Mouse (Mus musculus) liver, embryonic 16.5 days (tissue): Measurements from ENCODE around the gene Metap1d. TPM values are rescaled to one million over a fixed set of nuclear protein-coding genes. Genes with fewer than 3 reads are reported as not detected.

ENCODE experiments used
- ATAC-seq: fragments of 200-750 bp; cut with Nextera tagmentation; 2 replicates; pipeline ENCODE4 v1.8.0; 2017; ENCODE audit warnings: low read depth, mild to moderate bottlenecking, moderate number of reproducible peaks, moderate library complexity
- H3K27ac ChIP-seq: fragments of 300-500 bp; sonication (generic); 2 replicates; pipeline ENCODE4 v1.5.1; 2014; ENCODE audit warnings: mild to moderate bottlenecking, low read length
- H3K27me3 ChIP-seq: fragments of 300-500 bp; sonication (generic); 2 replicates; pipeline ENCODE4 v1.6.1; 2014; ENCODE audit warnings: low read depth, low read length, mixed read lengths; ENCODE audit not compliant: control insufficient read depth, insufficient read depth
- H3K36me3 ChIP-seq: fragments of 300-500 bp; sonication (generic); 2 replicates; pipeline ENCODE4 v1.6.1; 2014; ENCODE audit warnings: mild to moderate bottlenecking; ENCODE audit not compliant: control insufficient read depth, insufficient read depth
- H3K4me1 ChIP-seq: fragments of 300-500 bp; sonication (generic); 2 replicates; pipeline ENCODE4 v1.6.1; 2014; ENCODE audit warnings: low read depth, low read length, mixed read lengths; ENCODE audit not compliant: control insufficient read depth
- H3K4me2 ChIP-seq: fragments of 300-500 bp; sonication (generic); 2 replicates; pipeline ENCODE4 v1.6.1; 2014; ENCODE audit warnings: low read depth, low read length, mixed read lengths
- H3K4me3 ChIP-seq: fragments of 300-500 bp; sonication (generic); 2 replicates; pipeline ENCODE4 v1.5.1; 2014; ENCODE audit warnings: low read depth, mild to moderate bottlenecking, low read length
- H3K9ac ChIP-seq: fragments of 300-500 bp; sonication (generic); 2 replicates; pipeline ENCODE4 v1.6.1; 2014; ENCODE audit warnings: low read depth, low read length
- H3K9me3 ChIP-seq: fragments of 300-500 bp; sonication (generic); replicated peaks from 2 replicates; pipeline ENCODE4 v1.6.1; 2016; ENCODE audit warnings: low read length; ENCODE audit not compliant: control insufficient read depth
- WGBS: fragments of 180-500 bp; shearing (Covaris S2); extraction: QIAGEN DNeasy Blood & Tissue Kit; methylation state at CpG from one replicate; pipeline ENCODE4 v1.1.7; 2014; ENCODE audit not compliant: insufficient replicate concordance; 5-methylcytosine and 5-hydroxymethylcytosine counted together
- polyA plus RNA-seq: library from polyadenylated mRNA; unstranded; fragments of >200 nt; fragmentation: Nextera tagmentation; extraction: Ambion mirVana; gene quantifications from 2 replicates; pipeline ENCODE4 v1.2.1, GENCODE M21; 2015

Metap1d gene
- polyA plus RNA-seq, 1 experiment from 2014 or later: 24.9 TPM

DNA sequence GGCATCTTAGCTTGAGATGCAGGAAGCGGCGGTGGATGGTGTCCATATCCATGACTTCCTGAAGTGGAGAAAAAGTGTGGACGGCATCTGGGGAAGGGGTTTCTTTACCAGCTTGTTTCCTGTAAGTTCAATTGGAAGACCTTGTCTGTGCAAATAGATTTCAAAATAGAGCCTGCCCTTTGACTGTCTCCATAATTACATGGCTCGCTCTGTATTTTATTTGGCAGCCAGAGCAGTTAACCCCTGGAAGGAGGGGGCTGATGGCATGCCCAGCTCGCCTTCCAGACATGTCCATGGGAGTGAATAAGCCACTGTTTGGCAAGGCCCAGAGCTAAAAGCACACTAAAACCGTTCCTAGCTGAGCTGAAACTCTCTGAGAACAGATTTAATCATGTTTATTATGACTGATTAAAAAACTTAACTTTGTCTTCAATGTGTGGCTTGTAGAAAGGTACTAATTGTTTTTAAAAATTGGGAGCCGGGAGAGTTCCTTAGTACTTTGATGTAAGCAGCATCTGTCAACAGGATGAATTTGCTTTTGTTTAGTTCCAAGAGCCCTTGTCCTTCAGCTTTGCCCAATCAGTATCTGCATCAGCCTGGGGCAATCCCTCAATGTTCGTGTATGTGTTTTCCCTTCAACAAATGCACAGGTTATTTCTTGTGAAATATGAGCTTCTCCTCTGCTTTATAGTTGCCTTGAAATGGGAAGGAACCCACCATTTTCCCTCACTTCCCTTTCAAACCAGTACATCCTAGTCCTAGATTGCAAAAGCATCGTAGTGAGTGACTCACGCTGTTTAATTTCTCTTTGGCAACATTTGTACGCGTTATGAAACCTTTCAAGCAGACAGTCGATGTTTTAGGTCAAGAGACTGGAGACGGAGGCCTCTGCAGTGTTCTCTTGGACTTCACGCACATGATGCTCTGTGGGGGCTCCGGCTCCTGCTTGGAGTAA, 46.5 kb downstream of the Metap1d start:
- H3K27ac ChIP-seq: peak overlapping the region; percentile 30; the same call in 1 of the 2 replicates

DNA sequence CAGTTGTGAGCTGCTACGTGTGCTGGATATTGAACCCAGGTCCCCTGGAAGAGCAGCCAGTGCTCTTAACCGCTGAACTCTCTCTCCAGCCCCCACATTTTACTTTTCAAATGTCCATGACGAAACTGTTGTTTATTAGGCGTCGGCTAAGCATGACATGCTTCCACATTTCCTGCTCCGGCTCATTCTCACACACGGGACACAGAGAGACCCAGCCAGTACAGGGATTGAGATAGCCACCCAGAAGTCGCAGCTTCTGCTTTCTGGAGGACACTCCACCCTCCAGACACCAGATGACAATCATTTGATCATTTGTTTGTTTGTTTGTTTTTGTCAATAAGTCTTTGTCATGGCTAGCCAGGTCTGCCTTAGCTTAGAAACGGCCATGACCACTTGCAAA, 51.8 kb downstream of the Metap1d start:
- H3K4me2 ChIP-seq: no peak overlapping the region
- H3K9ac ChIP-seq: no peak overlapping the region
- WGBS: 60% methylated on average over 9 of the region's 9 CpGs
- H3K27me3 ChIP-seq: no peaks in the 10 kb centered on the region
- H3K27ac ChIP-seq: no peak overlapping the region
- no peaks in the 10 kb centered on the region for H3K36me3 ChIP-seq
- ATAC-seq: no peak
- no peak overlapping the region for H3K4me3 ChIP-seq
- no peaks in the 10 kb centered on the region for H3K9me3 ChIP-seq
- H3K4me1 ChIP-seq: no peaks in the 10 kb centered on the region

More for the DNA sequence above, 46.5 kb downstream of the Metap1d start:
- Histone ChIP-seq H3K9me3 (no peaks in the 10 kb centered on the region), H3K36me3 (no peaks in the 10 kb centered on the region), H3K9ac (no peak overlapping the region), H3K4me2 (0 out of 2 replicates have a peak overlapping the region, but pooled peaks have one; percentile 19), H3K4me1 (no peaks in the 10 kb centered on the region; the same call in none of the 2 replicates), H3K4me3 (no peak overlapping the region), H3K27me3 (no peaks in the 10 kb centered on the region)
- peak; percentile 72 for ATAC-seq
- 63% methylated on average over 16 of the region's 16 CpGs for WGBS

- ATAC-seq: no peak
- Histone ChIP-seq H3K36me3 (peaks cover 2% of the 10 kb centered on the region; the same call in 1 of the 2 replicates), H3K27ac (no peak overlapping the region), H3K9ac (no peak overlapping the region), H3K9me3 (no peaks in the 10 kb centered on the region), H3K27me3 (no peaks in the 10 kb centered on the region), H3K4me3 (no peak overlapping the region), H3K4me2 (no peak overlapping the region), H3K4me1 (no peaks in the 10 kb centered on the region)
- 83% methylated on average over 7 of the region's 7 CpGs for WGBS
Observed at GRCm38 (mm10) chr2:71511209-71511608, 58.1 kb downstream of the Metap1d start.

DNA sequence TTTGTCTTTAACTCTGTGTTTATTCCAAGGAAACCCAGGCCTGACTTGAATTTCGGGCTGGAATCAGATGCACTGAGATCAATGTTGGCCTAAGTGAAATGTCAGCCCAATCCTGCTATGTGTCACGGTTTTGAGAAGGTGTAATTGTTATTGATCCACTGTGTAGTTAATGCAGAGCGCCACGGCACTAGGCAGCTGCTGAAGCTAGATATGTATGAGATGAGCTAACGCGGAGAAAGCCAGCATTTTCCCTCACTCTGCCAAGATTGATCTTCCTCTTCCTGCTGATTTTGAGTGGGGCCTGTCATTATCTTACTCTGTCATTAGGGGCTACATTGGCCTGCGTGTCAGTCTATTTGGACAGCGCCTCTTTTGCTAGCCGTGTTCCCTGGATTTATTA, 59.2 kb downstream of the Metap1d start:
- Histone ChIP-seq H3K9me3 (no peaks in the 10 kb centered on the region), H3K9ac (no peak overlapping the region), H3K36me3 (peaks cover 2% of the 10 kb centered on the region; the same call in 1 of the 2 replicates), H3K27ac (no peak overlapping the region), H3K4me1 (no peaks in the 10 kb centered on the region), H3K4me2 (no peak overlapping the region), H3K27me3 (no peaks in the 10 kb centered on the region), H3K4me3 (no peak overlapping the region)
- ATAC-seq: no peak
- WGBS: 83% methylated on average over 9 of the region's 9 CpGs

DNA sequence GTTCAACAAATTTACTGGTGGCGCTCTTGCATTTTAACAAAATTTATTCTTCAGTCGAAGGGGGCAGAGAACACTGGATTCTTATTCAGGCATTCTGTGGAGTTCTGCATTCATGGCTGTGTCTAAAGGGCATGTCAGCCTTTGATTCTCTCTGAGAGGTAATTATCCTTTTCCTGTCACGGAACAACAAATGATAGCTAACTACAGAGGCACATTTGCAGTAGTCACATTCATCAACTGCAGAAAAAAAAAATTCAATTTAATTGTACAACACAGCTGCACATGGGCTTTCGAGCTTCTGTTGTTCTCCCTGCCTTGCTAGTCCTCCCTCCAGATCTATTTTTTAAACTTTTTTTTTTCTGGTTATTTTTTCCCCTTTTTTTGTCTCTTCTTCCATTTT, 63.9 kb downstream of the Metap1d start:
- Histone ChIP-seq H3K9me3 (no peaks in the 10 kb centered on the region), H3K36me3 (peaks cover 2% of the 10 kb centered on the region; the same call in 1 of the 2 replicates)
- WGBS: 76% methylated on average over 4 of the region's 4 CpGs

GRCm38 (mm10) chr2:71517466-71518099, 64.5 kb downstream of the Metap1d start:
- no peaks in the 10 kb centered on the region for H3K4me1 ChIP-seq
- no peaks in the 10 kb centered on the region for H3K36me3 ChIP-seq
- no peaks in the 10 kb centered on the region for H3K9me3 ChIP-seq
- WGBS: 74% methylated on average over 8 of the region's 8 CpGs
- no peak overlapping the region for H3K9ac ChIP-seq
- H3K27me3 ChIP-seq: no peaks in the 10 kb centered on the region
- no peak overlapping the region for H3K4me2 ChIP-seq
- no peak overlapping the region for H3K27ac ChIP-seq
- ATAC-seq: no peak
- no peak overlapping the region for H3K4me3 ChIP-seq

More for the DNA sequence above, 63.9 kb downstream of the Metap1d start:
- H3K27me3 ChIP-seq: no peaks in the 10 kb centered on the region
- H3K9ac ChIP-seq: no peak overlapping the region
- no peak overlapping the region for H3K4me2 ChIP-seq
- no peaks in the 10 kb centered on the region for H3K4me1 ChIP-seq
- no peak overlapping the region for H3K27ac ChIP-seq
- H3K4me3 ChIP-seq: no peak overlapping the region
- ATAC-seq: no peak

DNA sequence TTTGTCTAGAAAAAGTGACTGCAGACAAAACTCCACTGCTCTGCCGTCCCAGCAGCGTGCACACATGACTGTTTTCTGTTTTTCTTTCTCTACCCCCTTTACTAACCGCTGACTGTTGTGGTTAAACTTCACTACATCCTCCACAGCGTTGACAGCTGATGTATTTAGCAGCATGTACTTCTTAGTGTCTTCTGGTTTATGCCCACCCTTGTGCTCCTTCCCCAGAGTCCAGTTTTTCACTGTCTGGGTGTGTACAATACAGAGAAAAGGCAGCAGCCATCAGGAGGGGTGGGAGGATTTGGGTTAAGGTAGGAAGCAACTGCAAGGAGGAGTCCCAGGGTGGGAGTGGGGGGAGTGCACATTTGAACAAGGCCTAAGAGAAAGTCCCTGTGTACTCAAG, 69.8 kb downstream of the Metap1d start:
- peaks cover 46% of the 10 kb centered on the region for H3K27me3 ChIP-seq

GRCm38 (mm10) chr2:71523431-71523830, 70.4 kb downstream of the Metap1d start:
- Histone ChIP-seq H3K36me3 (no peaks in the 10 kb centered on the region), H3K4me2 (no peak overlapping the region), H3K9ac (no peak overlapping the region), H3K27ac (no peak overlapping the region), H3K4me3 (no peak overlapping the region), H3K9me3 (no peaks in the 10 kb centered on the region), H3K4me1 (no peaks in the 10 kb centered on the region), H3K27me3 (peaks cover 52% of the 10 kb centered on the region)
- ATAC-seq: no peak
- WGBS: 31% methylated on average over 4 of the region's 4 CpGs

More for the DNA sequence above, 69.8 kb downstream of the Metap1d start:
- Histone ChIP-seq H3K9ac (no peak overlapping the region), H3K9me3 (no peaks in the 10 kb centered on the region), H3K27ac (no peak overlapping the region), H3K36me3 (no peaks in the 10 kb centered on the region), H3K4me2 (no peak overlapping the region), H3K4me3 (no peak overlapping the region), H3K4me1 (no peaks in the 10 kb centered on the region)
- ATAC-seq: no peak; the same call in 1 of the 2 replicates
- 25% methylated on average over 4 of the region's 4 CpGs for WGBS

GRCm38 (mm10) chr2:71524763-71525162, 71.7 kb downstream of the Metap1d start:
- H3K4me2 ChIP-seq: no peak overlapping the region
- H3K36me3 ChIP-seq: no peaks in the 10 kb centered on the region
- 33% methylated on average over 13 of the region's 13 CpGs for WGBS
- ATAC-seq: no peak
- no peak overlapping the region for H3K27ac ChIP-seq
- no peaks in the 10 kb centered on the region for H3K9me3 ChIP-seq
- H3K9ac ChIP-seq: no peak overlapping the region
- H3K4me3 ChIP-seq: no peak overlapping the region
- H3K4me1 ChIP-seq: peaks cover 10% of the 10 kb centered on the region
- peaks cover 65% of the 10 kb centered on the region for H3K27me3 ChIP-seq
